Mouse (Mus musculus) lung, postnatal 0 days (tissue): ENCODE measurements around the gene Schip1.

Experiments
- CTCF ChIP-seq: IDR thresholded peaks from 2 replicates; pipeline ENCODE4 v1.5.1; 2016; ENCODE audit warnings: antibody characterized with exemption, mild to moderate bottlenecking
- EP300 ChIP-seq: IDR thresholded peaks from 2 replicates; pipeline ENCODE4 v1.6.1; 2016; ENCODE audit warnings: antibody characterized with exemption, mild to moderate bottlenecking, control low read depth

GRCm38 (mm10) chr3:68674721-68675120 is 610.1 kb downstream of the Schip1 start:
- TF ChIP-seq CTCF = no peak
- no peak for TF ChIP-seq EP300
